In genomic region chr12:115655781-115656180, GRCm38 (mm10) we compare ENCODE assay signal across 16 mouse cellular contexts.
DNase-seq lines count a peak whose midpoint lies in the region.
"Had no signal": no experiment of that assay in that cellular context is flagged by ENCODE, and none has a peak within 500 bp of the region (broad histone marks: within the 10 kb centered on the region; RNA-seq: fewer than 3 reads in every experiment).

No protein-coding gene starts in this region.

- DNase-seq in B cell, adult 2 months: peak; percentile 1
- DNase-seq in R1 (ENCODE audit: low read depth, low spot score): peak; percentile 1
- DNase-seq in thymus, adult 18-20 months: peak; percentile 28 to 47
- peak; percentile 62 to 67 for DNase-seq in thymus, postnatal 36 days
- DNase-seq in right cerebral cortex, adult 18-20 months: no peak
- DNase-seq in lung, postnatal 4 days: no peak
- DNase-seq in left cerebral cortex, postnatal 25 days (ENCODE audit: low spot score in 2 of 2): no peak
- DNase-seq: adrenal gland, postnatal 25 days; cerebellum, adult 11 months; cerebellum, adult 9-11 months; gastrocnemius, postnatal 25 days; heart, adult 2 months; heart, postnatal 36 days; kidney, adult 2 months; left cerebral cortex, postnatal 4 days; retina, postnatal 1 day had no signal

- intact Hi-C loops in left cerebral cortex, postnatal 25 days (cut with DNase I): no loop called here

Comparison
In these comparisons a context has a peak if more than half of its experiments do, and no peak if none do; other contexts are left out.
1. DNase-seq: peak in B cell, adult 2 months (2 of 2), R1 (single experiment), thymus, adult 18-20 months (2 of 2) and thymus, postnatal 36 days (2 of 2); none in right cerebral cortex, adult 18-20 months (single experiment), lung, postnatal 4 days (0 of 2) and left cerebral cortex, postnatal 25 days (0 of 2).